Mouse (Mus musculus) ES-Bruce4 (cell line): ENCODE measurements around the gene Klhl12.

ENCODE experiments used
- CTCF ChIP-seq: IDR thresholded peaks from one replicate; pipeline ENCODE4 v1.8.1; 2011; ENCODE audit warnings: low read depth, low read length
- POLR2A ChIP-seq: IDR thresholded peaks from one replicate; pipeline ENCODE4 v1.8.1; 2011; ENCODE audit warnings: low read length; ENCODE audit not compliant: insufficient read depth

GRCm38 (mm10) chr1:134415168-134415831 is 40.0 kb upstream of the Klhl12 start, which contains the start of gene Adipor1:
- TF ChIP-seq CTCF (no peak), POLR2A (peak; percentile 37)
